Mouse (Mus musculus): ENCODE results near the gene Tmem150a. TPM values are rescaled to one million over a fixed set of nuclear protein-coding genes. Genes with fewer than 3 reads are reported as not detected.

Gene Tmem150a
- polyA plus RNA-seq, 1 experiment from 2014 or later, result 9.2 TPM

- DNase-seq (ENCODE audit: low spot score) (no peak), ATAC-seq (ENCODE audit: low FRiP score) (no peak)
- H3K4me2 ChIP-seq (replicated peaks; ENCODE audit: low read depth, low read length), result no peak overlapping the region
- H3K4me3 ChIP-seq (ENCODE audit: low read depth, low read length), result no peak overlapping the region
- H3K9me3 ChIP-seq (ENCODE audit: control insufficient read depth, low read length), result no peaks in the 10 kb centered on the region
- H3K4me1 ChIP-seq (replicated peaks; ENCODE audit: control insufficient read depth, insufficient read depth, low read length), result peaks cover 6% of the 10 kb centered on the region; the same call in 1 of the 2 replicates
- no peak overlapping the region for H3K27ac ChIP-seq (ENCODE audit: low read depth, low read length)
- WGBS, result 84% methylated on average over 5 of the region's 5 CpGs
- no peaks in the 10 kb centered on the region for H3K27me3 ChIP-seq (ENCODE audit: control insufficient read depth, insufficient read depth, low read length)
- no peaks in the 10 kb centered on the region for H3K36me3 ChIP-seq (ENCODE audit: control insufficient read depth, insufficient read depth, low read length)
- no peak overlapping the region for H3K9ac ChIP-seq (ENCODE audit: low read depth, low read length)
Measured at GRCm38 (mm10) chr6:72357164-72358079, 2.2 kb downstream of the Tmem150a start.

GRCm38 (mm10) chr6:72358086-72358764 lies 3.0 kb downstream of the Tmem150a start:
- Histone ChIP-seq H3K4me3 (ENCODE audit: low read depth, low read length) (no peak overlapping the region), H3K36me3 (ENCODE audit: control insufficient read depth, insufficient read depth, low read length) (no peaks in the 10 kb centered on the region), H3K9me3 (ENCODE audit: control insufficient read depth, low read length) (no peaks in the 10 kb centered on the region), H3K27ac (ENCODE audit: low read depth, low read length) (no peak overlapping the region), H3K9ac (ENCODE audit: low read depth, low read length) (no peak overlapping the region), H3K4me1 (replicated peaks; ENCODE audit: control insufficient read depth, insufficient read depth, low read length) (peaks cover 6% of the 10 kb centered on the region; the same call in 1 of the 2 replicates), H3K4me2 (replicated peaks; ENCODE audit: low read depth, low read length) (no peak overlapping the region), H3K27me3 (ENCODE audit: control insufficient read depth, insufficient read depth, low read length) (no peaks in the 10 kb centered on the region)
- WGBS, result 86% methylated on average over 10 of the region's 10 CpGs
- ATAC-seq (ENCODE audit: low FRiP score), result no peak
- no peak for DNase-seq (ENCODE audit: low spot score)

GRCm38 (mm10) chr6:72359343-72359742 lies 4.1 kb downstream of the Tmem150a start:
- Histone ChIP-seq H3K4me1 (replicated peaks; ENCODE audit: control insufficient read depth, insufficient read depth, low read length) (peaks cover 6% of the 10 kb centered on the region; the same call in 1 of the 2 replicates), H3K27ac (ENCODE audit: low read depth, low read length) (no peak overlapping the region), H3K9ac (ENCODE audit: low read depth, low read length) (no peak overlapping the region), H3K4me2 (replicated peaks; ENCODE audit: low read depth, low read length) (no peak overlapping the region), H3K27me3 (ENCODE audit: control insufficient read depth, insufficient read depth, low read length) (no peaks in the 10 kb centered on the region), H3K36me3 (ENCODE audit: control insufficient read depth, insufficient read depth, low read length) (no peaks in the 10 kb centered on the region), H3K4me3 (ENCODE audit: low read depth, low read length) (no peak overlapping the region), H3K9me3 (ENCODE audit: control insufficient read depth, low read length) (no peaks in the 10 kb centered on the region)
- ATAC-seq (ENCODE audit: low FRiP score) (no peak), DNase-seq (ENCODE audit: low spot score) (no peak)
- 78% methylated on average over 2 of the region's 2 CpGs for WGBS

DNA sequence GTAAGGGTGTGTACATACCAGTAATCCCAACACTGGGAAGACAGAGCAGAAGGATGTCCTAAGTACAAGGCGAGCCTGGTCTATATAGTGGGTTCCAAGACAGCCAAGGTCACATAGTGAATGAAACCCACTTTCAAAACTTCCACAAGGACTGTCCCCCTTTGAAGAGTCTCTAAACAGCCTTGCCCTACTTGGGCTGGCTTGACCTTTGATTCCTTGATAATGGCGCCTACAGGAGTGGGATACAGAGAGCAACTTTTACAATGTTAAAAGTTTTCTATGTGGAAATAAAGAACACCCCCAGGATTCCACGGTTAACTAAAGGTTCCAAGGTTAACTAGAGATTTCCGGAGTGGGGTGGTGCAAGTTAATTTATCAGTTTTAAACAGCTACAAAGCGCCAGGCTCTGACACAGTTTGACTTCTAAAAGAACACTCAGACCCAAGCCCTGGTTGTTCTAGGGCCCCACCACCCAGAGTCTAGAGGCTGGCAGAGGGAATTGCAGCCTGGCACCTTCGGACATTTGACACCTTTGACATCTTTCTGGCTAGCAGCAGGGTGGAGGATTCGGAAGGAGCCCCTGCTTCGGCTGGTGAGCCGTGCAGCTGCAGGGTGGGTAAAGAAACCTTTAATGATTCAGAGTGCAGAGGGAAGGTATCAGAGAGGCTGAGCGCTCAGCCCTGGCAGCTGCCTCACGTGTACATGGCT lies 4.8 kb downstream of the Tmem150a start:
- H3K9ac ChIP-seq (ENCODE audit: low read depth, low read length), result no peak overlapping the region
- no peaks in the 10 kb centered on the region for H3K9me3 ChIP-seq (ENCODE audit: control insufficient read depth, low read length)
- peaks cover 4% of the 10 kb centered on the region; the same call in 1 of the 2 replicates for H3K4me1 ChIP-seq (replicated peaks; ENCODE audit: control insufficient read depth, insufficient read depth, low read length)
- no peak overlapping the region for H3K4me2 ChIP-seq (replicated peaks; ENCODE audit: low read depth, low read length)
- H3K4me3 ChIP-seq (ENCODE audit: low read depth, low read length), result no peak overlapping the region
- DNase-seq (ENCODE audit: low spot score), result no peak
- no peak overlapping the region for H3K27ac ChIP-seq (ENCODE audit: low read depth, low read length)
- no peaks in the 10 kb centered on the region for H3K27me3 ChIP-seq (ENCODE audit: control insufficient read depth, insufficient read depth, low read length)
- no peaks in the 10 kb centered on the region for H3K36me3 ChIP-seq (ENCODE audit: control insufficient read depth, insufficient read depth, low read length)
- ATAC-seq (ENCODE audit: low FRiP score), result no peak
- 85% methylated on average over 11 of the region's 11 CpGs for whole genome bisulfite sequencing

GRCm38 (mm10) chr6:72360599-72360935 lies 5.3 kb downstream of the Tmem150a start:
- Histone ChIP-seq H3K9ac (ENCODE audit: low read depth, low read length) (no peak overlapping the region), H3K27me3 (ENCODE audit: control insufficient read depth, insufficient read depth, low read length) (no peaks in the 10 kb centered on the region), H3K9me3 (ENCODE audit: control insufficient read depth, low read length) (no peaks in the 10 kb centered on the region), H3K4me2 (replicated peaks; ENCODE audit: low read depth, low read length) (no peak overlapping the region), H3K4me3 (ENCODE audit: low read depth, low read length) (no peak overlapping the region), H3K4me1 (replicated peaks; ENCODE audit: control insufficient read depth, insufficient read depth, low read length) (0 out of 2 replicates have a peak, but pooled peaks cover 2% of the 10 kb centered on the region), H3K36me3 (ENCODE audit: control insufficient read depth, insufficient read depth, low read length) (no peaks in the 10 kb centered on the region), H3K27ac (ENCODE audit: low read depth, low read length) (no peak overlapping the region)
- DNase-seq (ENCODE audit: low spot score) (no peak), ATAC-seq (ENCODE audit: low FRiP score) (no peak)
- WGBS, result 66% methylated on average over 7 of the region's 7 CpGs

DNA sequence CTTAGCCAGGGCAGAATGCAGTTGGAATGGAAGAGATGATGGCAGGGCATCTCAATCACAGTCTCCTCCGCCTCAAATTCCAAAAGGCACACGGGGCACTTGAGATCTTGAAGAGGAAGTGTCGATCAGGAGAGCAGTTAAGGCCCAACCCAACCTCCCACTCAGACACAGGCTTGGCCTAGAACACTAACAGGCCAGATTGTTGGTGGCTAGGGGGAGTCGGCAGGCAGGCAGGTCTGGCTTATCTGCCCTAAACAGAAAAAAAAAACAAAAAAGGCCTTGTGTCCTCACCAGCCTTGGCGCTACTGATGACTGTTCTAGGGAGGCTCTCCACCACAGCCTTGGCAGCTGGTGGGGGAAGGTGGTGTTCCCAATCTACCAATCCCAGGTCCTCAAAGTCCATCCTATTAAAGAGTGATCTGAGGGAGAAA lies 5.9 kb downstream of the Tmem150a start:
- H3K27ac ChIP-seq (ENCODE audit: low read depth, low read length), result no peak overlapping the region
- H3K9me3 ChIP-seq (ENCODE audit: control insufficient read depth, low read length), result no peaks in the 10 kb centered on the region
- H3K4me3 ChIP-seq (ENCODE audit: low read depth, low read length), result peak overlapping the region; percentile 83; the same call in 1 of the 2 replicates
- no peaks in the 10 kb centered on the region for H3K27me3 ChIP-seq (ENCODE audit: control insufficient read depth, insufficient read depth, low read length)
- 0 out of 2 replicates have a peak, but pooled peaks cover 2% of the 10 kb centered on the region for H3K4me1 ChIP-seq (replicated peaks; ENCODE audit: control insufficient read depth, insufficient read depth, low read length)
- H3K36me3 ChIP-seq (ENCODE audit: control insufficient read depth, insufficient read depth, low read length), result no peaks in the 10 kb centered on the region
- WGBS, result 75% methylated on average over 5 of the region's 5 CpGs
- no peak for ATAC-seq (ENCODE audit: low FRiP score)
- no peak overlapping the region for H3K9ac ChIP-seq (ENCODE audit: low read depth, low read length)
- H3K4me2 ChIP-seq (replicated peaks; ENCODE audit: low read depth, low read length), result peak overlapping the region; percentile 84
- no peak for DNase-seq (ENCODE audit: low spot score)

GRCm38 (mm10) chr6:72362132-72363028 lies 7.1 kb downstream of the Tmem150a start:
- under 1% methylated on average over 42 of the region's 42 CpGs for WGBS
- H3K27me3 ChIP-seq (ENCODE audit: control insufficient read depth, insufficient read depth, low read length), result no peaks in the 10 kb centered on the region
- peak; percentile 91 for DNase-seq (ENCODE audit: low spot score)
- 0 out of 2 replicates have a peak, but pooled peaks cover 2% of the 10 kb centered on the region for H3K4me1 ChIP-seq (replicated peaks; ENCODE audit: control insufficient read depth, insufficient read depth, low read length)
- H3K4me3 ChIP-seq (ENCODE audit: low read depth, low read length), result peak overlapping the region; percentile 83
- no peaks in the 10 kb centered on the region for H3K36me3 ChIP-seq (ENCODE audit: control insufficient read depth, insufficient read depth, low read length)
- peak overlapping the region; percentile 84 for H3K4me2 ChIP-seq (replicated peaks; ENCODE audit: low read depth, low read length)
- H3K9me3 ChIP-seq (ENCODE audit: control insufficient read depth, low read length), result no peaks in the 10 kb centered on the region
- peak overlapping the region; percentile 71 for H3K9ac ChIP-seq (ENCODE audit: low read depth, low read length)
- peak overlapping the region; percentile 39; the same call in 1 of the 2 replicates for H3K27ac ChIP-seq (ENCODE audit: low read depth, low read length)
- ATAC-seq (ENCODE audit: low FRiP score), result peak; percentile 99

DNA sequence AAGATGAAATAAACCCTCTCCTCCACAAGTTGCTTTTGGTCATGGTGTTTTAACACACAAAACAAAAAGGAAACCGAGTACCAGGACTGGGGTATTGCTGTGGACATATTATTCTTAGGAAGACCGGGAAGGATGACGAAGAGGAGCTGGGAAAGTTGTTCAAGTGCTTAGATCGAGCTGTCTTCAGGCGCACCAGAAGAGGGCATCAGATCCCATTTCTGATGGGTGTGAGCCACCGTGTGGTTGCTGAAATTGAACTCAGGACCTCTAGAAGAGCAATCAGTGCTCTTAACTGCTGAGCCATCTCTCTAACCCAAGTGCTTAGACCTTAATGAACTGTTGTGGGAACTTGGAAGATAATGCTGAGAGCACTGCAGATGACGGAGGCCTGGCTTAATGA lies 8.8 kb downstream of the Tmem150a start:
- DNase-seq (ENCODE audit: low spot score) (no peak), ATAC-seq (ENCODE audit: low FRiP score) (no peak)
- no peak overlapping the region for H3K4me2 ChIP-seq (replicated peaks; ENCODE audit: low read depth, low read length)
- H3K4me3 ChIP-seq (ENCODE audit: low read depth, low read length), result no peak overlapping the region
- no peaks in the 10 kb centered on the region for H3K27me3 ChIP-seq (ENCODE audit: control insufficient read depth, insufficient read depth, low read length)
- H3K27ac ChIP-seq (ENCODE audit: low read depth, low read length), result no peak overlapping the region
- H3K9me3 ChIP-seq (ENCODE audit: control insufficient read depth, low read length), result no peaks in the 10 kb centered on the region
- H3K9ac ChIP-seq (ENCODE audit: low read depth, low read length), result no peak overlapping the region
- 46% methylated on average over 7 of the region's 7 CpGs for WGBS
- H3K36me3 ChIP-seq (ENCODE audit: control insufficient read depth, insufficient read depth, low read length), result no peaks in the 10 kb centered on the region
- 0 out of 2 replicates have a peak, but pooled peaks cover 2% of the 10 kb centered on the region for H3K4me1 ChIP-seq (replicated peaks; ENCODE audit: control insufficient read depth, insufficient read depth, low read length)
